Mouse (Mus musculus) embryonic fibroblast, embryonic 13.5 days (primary cell): ENCODE results near the gene Appl1.
"Not testable (repeated sequence)": the region's sequence is repeated elsewhere in the genome, so short reads cannot be mapped to it uniquely, and the experiment has no call there.

Experiments
- CTCF ChIP-seq: IDR thresholded peaks from 2 replicates; pipeline ENCODE4 v1.5.1; 2011; ENCODE audit warnings: mild to moderate bottlenecking, control low read depth, low read length, moderate library complexity, borderline replicate concordance; ENCODE audit not compliant: insufficient read depth
- POLR2A ChIP-seq: IDR thresholded peaks from 2 replicates; pipeline ENCODE4 v1.6.1; 2011; ENCODE audit warnings: low read depth, mild to moderate bottlenecking, control low read depth, low read length, moderate library complexity

DNA sequence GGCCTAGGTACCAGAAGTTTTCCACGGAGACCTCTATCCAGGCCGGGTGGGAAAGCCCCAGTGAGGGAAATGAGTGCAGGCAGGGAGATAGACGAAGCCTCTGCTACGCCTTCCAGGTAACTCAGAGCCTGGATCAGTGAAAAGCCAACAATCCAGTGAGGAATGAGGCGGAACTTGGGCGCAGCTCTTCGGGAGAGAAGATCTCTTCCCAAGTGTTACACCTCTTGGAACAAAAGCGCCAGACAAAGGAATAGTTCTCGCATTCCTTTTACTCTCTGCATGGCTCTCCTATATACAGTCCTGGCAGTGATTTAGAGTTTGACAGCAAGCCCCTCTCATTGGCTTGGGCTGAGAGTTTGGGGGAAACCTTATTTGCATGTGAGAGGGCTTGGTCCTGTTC lies 60.6 kb downstream of the Appl1 start:
- not testable (repeated sequence) for TF ChIP-seq CTCF, POLR2A
